Mouse (Mus musculus) olfactory bulb, adult 2 months (tissue): ENCODE measurements at regions not wholly inside any gene's neighbourhood (a gene's known extent, or its start where the extent isn't known, plus 50 kb on each side); places are given as distances from the start of the nearest gene placed in this dataset.

Source experiments
- CTCF ChIP-seq: fragments of 200-500 bp; IDR thresholded peaks from 2 replicates; pipeline ENCODE4 v1.5.1; 2012; ENCODE audit warnings: low read depth, mild to moderate bottlenecking, low read length, moderate library complexity; ENCODE audit not compliant: insufficient read depth
- POLR2A ChIP-seq: fragments of 200-500 bp; IDR thresholded peaks from 2 replicates; pipeline ENCODE4 v1.6.1; 2012; ENCODE audit warnings: mild to moderate bottlenecking, low read depth, low read length, moderate library complexity; ENCODE audit not compliant: insufficient read depth

DNA sequence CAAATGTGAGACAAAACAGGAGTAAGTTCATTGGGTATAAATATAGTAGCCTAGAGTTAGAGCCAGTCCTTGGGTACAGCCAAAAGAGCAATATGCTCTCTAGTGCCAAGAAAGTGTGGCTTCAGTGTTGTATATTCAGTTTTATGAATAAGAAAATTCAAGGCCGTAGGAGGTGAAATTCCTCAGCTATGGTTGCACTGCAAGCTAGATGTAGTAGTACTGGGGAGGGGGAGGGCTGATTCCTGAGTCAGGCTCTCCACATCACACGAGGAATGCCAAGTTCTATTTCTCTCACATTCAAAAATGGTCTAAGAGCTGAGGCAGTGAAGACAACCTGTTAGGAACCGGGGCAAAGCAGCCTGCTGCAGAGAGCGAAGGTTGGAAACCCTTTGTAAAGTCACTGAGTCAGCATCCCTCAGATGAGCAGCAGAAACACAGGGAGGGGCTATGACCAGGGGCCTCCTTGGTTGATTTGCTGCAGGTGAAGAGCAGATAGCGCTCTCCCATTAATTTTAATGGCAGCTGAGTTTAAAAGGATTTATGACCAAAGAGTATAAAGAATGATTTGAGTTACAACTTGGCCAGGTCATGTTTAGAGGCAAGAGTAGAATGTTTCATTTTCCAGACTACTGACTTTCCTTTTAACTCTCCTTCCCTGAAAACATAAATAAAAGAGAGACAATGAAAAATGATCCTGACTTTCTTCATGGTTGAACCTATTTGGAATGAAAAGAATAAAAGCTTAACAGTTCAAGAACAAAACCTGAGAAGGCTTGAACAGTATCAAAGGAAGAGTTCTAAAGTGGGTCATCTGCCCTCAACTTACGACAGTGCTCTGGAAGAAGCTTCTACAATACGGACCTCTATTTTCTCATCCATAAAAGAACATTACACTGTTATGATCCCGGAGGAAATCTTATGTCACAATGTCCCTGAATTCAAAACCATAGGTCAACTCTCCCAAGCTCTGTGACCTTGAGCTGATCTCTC is 543.4 kb upstream of the Gm21961 start:
- no peak for TF ChIP-seq CTCF
- no peak for TF ChIP-seq POLR2A
